Mouse (Mus musculus): Measurements from ENCODE around the gene Hydin.

- TF ChIP-seq CTCF (conservative IDR thresholded peaks at IDR 0.05; ENCODE audit: insufficient read depth, insufficient read length, low read depth, low read length): no peak
- no peak for TF ChIP-seq POLR2A (IDR thresholded peaks at IDR 0.05; ENCODE audit: low read depth, low read length)
Measured at GRCm38 (mm10) chr8:110651847-110652246, 385.1 kb downstream of the Hydin start.
